Mouse (Mus musculus): ENCODE measurements around the gene Sipa1l3. TPM values are rescaled to one million over a fixed set of nuclear protein-coding genes. Genes with fewer than 3 reads are reported as not detected.

The Sipa1l3 gene
- total RNA-seq, 2 experiments from 2014 or later: 5.4 to 28.2 TPM

DNA sequence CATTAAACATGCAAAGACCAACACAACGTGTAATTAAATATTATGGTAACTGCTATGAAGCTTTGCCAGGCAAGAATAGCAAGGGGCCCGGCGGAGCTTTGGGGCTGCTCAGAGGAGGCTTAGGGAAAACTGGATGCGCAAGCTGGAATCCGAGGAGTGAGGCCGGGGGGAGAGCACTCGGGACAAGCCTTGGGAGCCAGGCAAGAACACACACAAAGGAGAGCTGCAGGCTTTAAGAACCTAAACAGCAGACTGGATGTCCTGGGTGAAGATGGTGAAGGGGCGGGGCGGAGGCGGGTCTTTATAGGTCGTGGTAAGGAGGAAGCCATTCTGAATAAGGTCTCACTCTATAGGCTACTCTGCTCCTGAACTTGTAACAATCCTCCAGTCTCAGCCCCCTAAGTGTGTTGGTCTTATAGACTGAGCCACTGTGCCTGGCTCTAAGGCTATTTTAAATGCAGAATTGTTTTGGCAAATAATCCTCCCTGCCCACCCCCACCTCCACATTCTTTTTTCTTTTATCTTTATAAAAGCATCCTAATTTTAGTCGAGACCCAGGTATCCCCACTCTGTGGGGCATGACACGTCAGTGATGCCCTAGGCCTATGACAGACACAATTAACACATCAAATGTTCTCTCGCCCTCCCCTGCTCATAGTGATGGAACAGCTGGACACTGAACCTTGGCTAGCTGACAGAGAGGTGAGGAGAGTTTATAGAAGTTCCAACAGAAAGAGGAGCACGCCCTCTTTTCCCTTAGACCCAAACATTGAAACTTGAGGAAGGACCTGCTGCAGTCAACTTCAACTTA, 36.9 kb downstream of the Sipa1l3 start:
- ATAC-seq (replicated peaks; ENCODE audit: poor library complexity): 0 out of 2 replicates have a peak, but pooled peaks have one; percentile 29

DNA sequence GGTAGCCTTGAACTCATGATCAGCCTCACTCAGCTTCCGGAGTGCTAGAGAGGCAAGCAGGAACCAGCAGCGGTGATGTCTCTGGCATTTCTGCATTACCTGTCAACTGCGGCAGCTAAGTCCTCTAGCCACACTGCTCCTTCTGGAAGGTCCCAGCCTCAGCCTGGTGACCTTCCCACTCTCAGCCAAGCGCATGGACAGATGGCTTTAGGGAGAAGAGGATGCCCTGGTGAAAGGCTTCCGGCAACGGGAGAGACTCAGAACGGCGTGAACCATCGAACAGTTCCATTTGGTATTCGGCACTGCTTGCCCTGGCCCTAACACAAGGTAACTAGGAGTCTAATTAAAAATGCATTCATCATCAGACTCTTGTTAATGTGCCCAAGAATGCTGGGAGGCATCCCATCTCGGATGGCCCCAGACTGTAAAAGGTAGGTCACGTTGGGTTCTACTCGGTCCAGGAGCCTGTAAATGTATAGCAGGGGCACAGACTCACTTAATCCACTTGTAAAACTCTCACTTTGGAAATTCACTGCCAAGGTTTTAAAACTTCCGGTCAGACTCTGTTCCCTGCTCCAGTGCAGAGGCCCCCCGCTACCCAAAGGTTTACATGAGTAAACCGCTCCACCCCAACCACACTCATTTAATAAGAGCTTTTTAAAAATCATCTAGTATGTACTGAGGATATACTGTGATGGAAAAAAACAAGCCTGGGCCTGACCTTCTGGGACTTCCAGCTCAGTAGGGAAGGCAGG, 37.7 kb downstream of the Sipa1l3 start:
- ATAC-seq (replicated peaks; ENCODE audit: poor library complexity): no peak

- no peak for ATAC-seq (replicated peaks; ENCODE audit: poor library complexity)
Measured at GRCm38 (mm10) chr7:29480183-29480582, 38.3 kb downstream of the Sipa1l3 start.

- no peak for ATAC-seq (replicated peaks; ENCODE audit: poor library complexity)
Measured at GRCm38 (mm10) chr7:29475005-29475404, 43.4 kb downstream of the Sipa1l3 start.

DNA sequence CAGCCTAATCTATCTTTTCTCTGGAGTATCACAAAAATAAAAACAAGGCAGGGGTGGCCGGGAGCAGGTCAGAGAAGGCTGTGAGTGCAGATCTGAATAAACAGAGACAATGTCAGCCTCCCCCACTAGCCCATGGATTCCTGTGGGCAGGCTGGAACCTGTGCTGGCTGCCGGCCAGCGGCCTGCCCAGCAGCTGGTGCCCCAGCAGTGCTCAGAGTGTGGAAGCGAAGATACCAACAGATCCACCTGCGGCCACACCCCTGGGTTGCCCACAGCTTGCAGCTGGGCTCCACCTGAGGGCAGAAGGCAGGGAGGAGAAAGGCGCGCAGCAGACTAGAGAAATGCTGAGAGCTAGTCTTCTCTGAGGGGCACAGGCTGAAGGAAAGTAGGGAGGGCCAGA, 47.1 kb downstream of the Sipa1l3 start:
- ATAC-seq (replicated peaks; ENCODE audit: poor library complexity): peak; percentile 24

DNA sequence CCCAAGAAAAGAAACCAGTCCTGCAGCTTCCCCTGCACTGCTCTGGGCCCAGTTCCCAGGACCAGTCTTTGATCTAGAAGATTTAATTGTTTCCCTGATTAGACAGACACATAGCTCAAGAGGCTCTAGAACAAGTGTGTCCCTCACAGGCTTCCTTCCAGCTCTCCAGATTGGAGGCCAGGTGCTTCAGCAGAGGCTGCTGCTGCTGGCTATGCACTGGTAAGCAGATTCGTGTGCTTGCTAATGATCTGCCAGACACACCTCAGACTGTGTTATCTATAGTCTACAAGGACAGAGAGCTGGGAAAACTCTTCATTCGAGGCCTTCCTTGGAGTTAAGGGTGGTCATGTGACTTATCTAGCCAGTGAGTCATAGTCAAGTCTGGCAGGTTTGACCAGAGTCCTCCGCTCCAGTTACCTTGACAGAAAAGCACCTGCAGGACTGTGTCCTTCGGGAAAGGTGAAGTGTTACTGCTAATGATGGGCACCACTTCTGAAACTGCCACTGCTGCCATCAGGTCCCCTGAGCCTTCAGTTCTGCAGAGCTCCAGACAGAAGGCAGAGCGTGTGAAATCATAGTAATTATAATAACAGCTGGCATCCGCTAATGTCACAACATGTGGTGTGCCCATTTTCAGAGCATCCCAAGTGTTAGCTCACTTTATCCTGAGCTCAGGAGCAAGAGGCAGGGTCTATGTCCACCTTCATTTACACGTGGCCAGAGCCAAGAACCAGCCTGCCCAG, 48.7 kb downstream of the Sipa1l3 start:
- ATAC-seq (replicated peaks; ENCODE audit: poor library complexity): no peak

DNA sequence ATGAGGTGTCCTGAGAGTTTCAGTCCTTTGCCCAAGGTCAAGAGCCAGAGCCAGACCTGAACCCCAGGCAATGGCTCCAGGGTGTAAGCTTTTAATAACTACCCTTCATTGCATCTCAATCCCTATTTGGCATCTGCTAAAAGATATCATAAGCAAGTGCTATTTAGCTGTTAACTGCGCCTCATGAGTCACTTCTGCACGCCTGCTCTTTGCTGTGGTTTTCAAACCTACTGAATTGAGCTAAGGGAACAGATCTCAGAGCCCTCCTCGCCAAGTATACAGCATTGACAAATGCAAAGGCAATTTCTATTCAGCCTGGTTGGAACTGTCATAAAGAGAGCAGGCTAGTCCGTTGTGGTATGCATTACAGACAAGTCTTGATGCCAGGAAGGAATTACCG, 49.8 kb downstream of the Sipa1l3 start:
- ATAC-seq (replicated peaks; ENCODE audit: poor library complexity): no peak

DNA sequence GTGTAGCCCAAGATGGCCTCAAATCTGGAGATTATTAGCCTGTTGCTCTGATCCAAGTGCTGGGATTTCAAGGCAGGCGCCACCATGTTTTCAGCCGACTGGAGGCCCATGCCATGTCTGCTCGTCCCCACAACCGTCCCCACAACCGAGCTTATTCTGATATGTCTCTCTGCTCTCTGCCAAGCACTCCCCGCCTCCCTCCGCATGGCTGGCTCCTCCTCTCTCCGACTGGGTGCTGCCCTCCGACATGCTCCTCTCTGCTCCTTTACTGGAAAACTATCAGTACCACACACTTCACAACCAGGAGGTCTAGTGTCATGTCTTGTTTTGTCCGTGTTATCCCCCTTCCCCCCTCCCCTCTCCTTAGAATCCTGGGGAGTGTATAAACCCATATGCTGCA, 51.9 kb downstream of the Sipa1l3 start:
- no peak for ATAC-seq (replicated peaks; ENCODE audit: poor library complexity)

GRCm38 (mm10) chr7:29465736-29466135, 52.7 kb downstream of the Sipa1l3 start:
- no peak for ATAC-seq (replicated peaks; ENCODE audit: poor library complexity)

DNA sequence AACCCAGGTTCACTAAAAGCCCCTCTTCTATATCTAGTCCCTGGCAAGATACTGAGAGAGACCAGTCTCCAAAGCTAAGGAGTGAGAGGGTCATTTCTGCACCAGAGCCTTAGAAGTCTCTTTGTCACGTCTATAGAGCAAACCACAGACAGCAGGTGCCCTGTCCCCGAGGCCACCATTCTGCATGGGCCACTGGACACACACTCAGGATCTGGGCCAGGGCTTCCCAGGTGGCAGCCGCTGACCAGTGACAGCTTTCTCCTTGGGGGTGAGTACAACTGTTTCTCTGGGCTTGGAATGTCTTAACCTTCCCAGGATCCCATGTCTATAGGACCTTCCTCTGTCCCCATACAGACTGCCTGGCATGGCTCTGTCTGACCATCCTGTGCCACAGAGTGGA, 55.6 kb downstream of the Sipa1l3 start:
- ATAC-seq (replicated peaks; ENCODE audit: poor library complexity): no peak

DNA sequence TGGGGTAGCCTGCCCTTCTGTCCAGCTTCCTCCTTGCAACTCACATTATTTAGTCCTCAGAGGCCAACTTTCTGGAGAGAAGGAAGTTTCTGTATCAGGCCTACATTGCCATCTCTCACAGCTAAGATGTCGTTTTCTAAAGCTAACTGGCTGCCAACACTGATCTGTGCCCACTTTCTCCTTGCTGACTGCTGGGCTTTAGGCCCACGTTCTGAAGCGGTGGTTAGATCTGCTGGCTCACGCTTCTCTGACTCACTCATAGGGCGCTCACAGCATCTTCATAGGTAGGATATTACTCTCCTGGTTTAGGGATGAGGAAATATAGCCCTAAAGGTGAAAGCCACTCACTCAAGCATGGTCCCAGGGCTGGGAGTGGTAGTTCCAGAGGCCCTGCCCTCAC, 56.3 kb downstream of the Sipa1l3 start:
- ATAC-seq (replicated peaks; ENCODE audit: poor library complexity): peak; percentile 20; the same call in 1 of the 2 replicates

- peak; percentile 9; the same call in 1 of the 2 replicates for ATAC-seq (replicated peaks; ENCODE audit: poor library complexity)
Measured at GRCm38 (mm10) chr7:29461557-29461956, 56.9 kb downstream of the Sipa1l3 start.

DNA sequence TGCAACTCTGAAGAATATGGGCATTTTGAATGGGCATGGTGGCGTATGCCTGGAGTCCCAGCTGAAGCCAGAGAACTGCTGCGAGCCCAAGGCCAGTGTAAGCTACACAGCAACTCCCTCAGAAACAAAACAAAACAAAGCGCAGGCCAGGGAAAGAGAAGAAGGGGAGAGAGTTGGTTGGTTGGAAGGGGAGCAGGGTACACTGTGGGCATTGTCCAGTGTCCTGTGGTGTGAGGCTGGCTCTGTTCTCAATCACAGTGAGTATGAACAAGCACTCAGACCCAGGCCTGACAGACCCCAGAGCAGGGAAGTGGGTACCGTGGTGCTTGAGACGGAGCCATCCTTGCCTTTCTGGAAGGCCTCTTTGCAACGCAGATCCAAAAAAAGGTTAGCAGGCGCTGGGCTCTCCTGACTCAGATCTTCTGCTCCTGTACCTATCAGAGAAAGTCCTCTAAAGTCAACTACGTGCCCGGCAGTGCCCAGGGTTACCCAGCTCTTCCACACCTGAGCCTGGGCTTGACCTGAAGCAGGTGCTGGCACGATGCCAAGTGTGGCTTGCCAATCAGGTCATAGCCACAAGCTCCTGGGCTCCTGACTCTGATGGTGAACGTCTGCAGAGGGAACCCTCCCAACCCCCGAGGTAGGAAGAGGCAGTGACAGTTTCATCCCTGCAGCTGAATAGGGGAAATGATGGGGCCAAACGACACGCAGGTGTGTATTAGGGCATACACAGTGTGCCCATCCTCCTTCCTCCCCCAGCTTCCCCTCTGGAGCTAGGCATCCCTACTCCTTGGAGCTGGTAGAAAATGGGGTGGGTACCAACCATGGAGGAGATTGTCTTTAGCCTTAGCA, 59.3 kb downstream of the Sipa1l3 start:
- no peak for ATAC-seq (replicated peaks; ENCODE audit: poor library complexity)

GRCm38 (mm10) chr7:29457772-29458171, 60.7 kb downstream of the Sipa1l3 start:
- ATAC-seq (replicated peaks; ENCODE audit: poor library complexity): no peak

- no peak for ATAC-seq (replicated peaks; ENCODE audit: poor library complexity)
Measured at GRCm38 (mm10) chr7:29456716-29457115, 61.7 kb downstream of the Sipa1l3 start.

DNA sequence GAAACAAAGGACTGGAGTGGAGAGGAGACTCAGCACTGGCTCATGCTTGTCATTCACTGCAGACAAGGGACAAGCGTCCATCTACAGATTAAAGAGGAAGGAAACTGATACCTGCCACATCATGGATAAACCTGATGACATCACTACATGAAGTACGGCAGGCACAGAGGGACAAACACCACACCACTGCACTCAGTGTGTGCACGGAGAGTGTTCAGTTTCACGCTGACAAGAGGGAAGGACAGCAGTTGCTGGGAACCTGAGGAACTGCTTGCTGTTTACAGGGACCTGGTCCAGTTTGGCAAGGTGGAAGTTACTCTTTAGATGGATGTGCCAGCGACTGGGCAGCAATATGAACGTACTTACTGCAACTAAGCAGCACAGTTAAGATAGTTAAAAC, 62.9 kb downstream of the Sipa1l3 start:
- no peak for ATAC-seq (replicated peaks; ENCODE audit: poor library complexity)

DNA sequence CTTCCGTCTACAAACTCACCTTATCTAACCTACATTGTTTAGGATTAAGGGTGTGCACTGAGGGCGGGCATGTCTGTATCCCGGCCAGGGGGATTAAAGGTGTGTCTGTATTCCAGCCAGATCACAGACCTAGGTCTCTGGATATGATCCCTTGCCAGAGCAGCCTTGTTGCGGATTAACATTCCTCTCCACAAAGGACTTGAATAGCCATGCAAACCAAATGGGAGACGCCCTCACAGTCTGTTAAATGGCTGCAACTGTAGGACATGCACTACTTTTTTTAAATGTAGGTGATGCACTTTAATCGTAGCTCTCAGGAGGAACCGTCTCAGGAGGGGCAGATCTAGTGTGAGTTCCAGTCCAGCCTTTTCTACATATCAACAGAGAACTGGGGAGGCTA, 63.5 kb downstream of the Sipa1l3 start:
- ATAC-seq (replicated peaks; ENCODE audit: poor library complexity): no peak

GRCm38 (mm10) chr7:29452991-29453741, 65.3 kb downstream of the Sipa1l3 start:
- no peak for ATAC-seq (replicated peaks; ENCODE audit: poor library complexity)

DNA sequence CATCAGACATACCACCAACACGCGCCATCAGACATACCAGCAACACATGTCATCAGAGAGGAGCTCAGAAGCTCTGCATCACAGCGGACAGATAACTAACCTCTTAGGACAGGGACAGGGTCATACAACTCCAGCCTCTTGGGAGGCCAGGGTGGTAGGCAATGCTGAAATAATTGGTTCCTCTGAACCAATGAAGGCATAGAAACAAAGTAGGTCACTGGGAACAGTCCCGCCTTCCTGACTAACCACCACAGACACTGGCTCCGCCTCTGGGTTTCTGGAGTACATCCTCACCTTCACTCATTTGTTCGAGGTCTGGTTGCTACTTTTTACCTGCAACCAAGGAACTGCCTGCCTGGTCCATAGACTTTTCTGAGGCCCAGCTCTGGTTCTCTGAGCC, 66.1 kb downstream of the Sipa1l3 start:
- no peak for ATAC-seq (replicated peaks; ENCODE audit: poor library complexity)

GRCm38 (mm10) chr7:29450175-29450574, 68.3 kb downstream of the Sipa1l3 start:
- ATAC-seq (replicated peaks; ENCODE audit: poor library complexity): no peak
